Mouse (Mus musculus) MEL (cell line): ENCODE results near the gene Tctn3. TPM values are rescaled to one million over a fixed set of nuclear protein-coding genes. Genes with fewer than 3 reads are reported as not detected.

ENCODE experiments used
- DNase-seq: peaks from one replicate; pipeline ENCODE4 v3.0.0; 2011; ENCODE audit warnings: low read depth, low spot score
- H3K27ac ChIP-seq: 2 replicates; pipeline ENCODE4 v1.5.1; 2012; ENCODE audit warnings: low read depth, mild to moderate bottlenecking, control low read depth, low read length, moderate library complexity; ENCODE audit not compliant: control insufficient read depth
- H3K27me3 ChIP-seq, 2 experiments: fragments of 150-350 bp in 1 of 2; sonication (generic) in 1 of 2; 2 replicates each; pipeline ENCODE4 v1.6.1; 2012; ENCODE audit warnings: low read length in 2 of 2, mild to moderate bottlenecking in 2 of 2, improper control_type of control experiment in 1 of 2, moderate library complexity in 1 of 2; ENCODE audit not compliant: insufficient read depth in 2 of 2, control insufficient read depth in 1 of 2
- H3K36me3 ChIP-seq, 2 experiments: 2 replicates each; pipeline ENCODE4 v1.6.1; 2012 to 2014; ENCODE audit warnings: low read length in 2 of 2, improper control_type of control experiment in 1 of 2, inconsistent platforms in 1 of 2, mild to moderate bottlenecking in 1 of 2; ENCODE audit not compliant: insufficient read depth in 2 of 2, control insufficient read depth in 1 of 2
- H3K4me1 ChIP-seq, 2 experiments: fragments of 150-350 bp in 1 of 2; sonication (generic) in 1 of 2; 2 replicates each; pipeline ENCODE4 v1.6.1; 2012; ENCODE audit warnings: low read length in 2 of 2, improper control_type of control experiment in 1 of 2, mild to moderate bottlenecking in 1 of 2; ENCODE audit not compliant: insufficient read depth in 2 of 2, control insufficient read depth in 1 of 2
- H3K4me3 ChIP-seq, 2 experiments: fragments of 150-350 bp in 1 of 2; sonication (generic) in 1 of 2; 2 replicates each; pipeline ENCODE4 v1.5.1; 2012; ENCODE audit warnings: low read depth in 2 of 2, low read length in 2 of 2, mild to moderate bottlenecking in 2 of 2, moderate library complexity in 2 of 2, control low read depth in 1 of 2, improper control_type of control experiment in 1 of 2; ENCODE audit not compliant: control insufficient read depth in 1 of 2, insufficient read depth in 1 of 2
- H3K79me2 ChIP-seq: 2 replicates; pipeline ENCODE4 v1.6.1; 2012; ENCODE audit warnings: mild to moderate bottlenecking, low read length, moderate library complexity; ENCODE audit not compliant: control insufficient read depth, poor library complexity, insufficient read depth
- H3K9ac ChIP-seq: 2 replicates; pipeline ENCODE4 v1.6.1; 2012; ENCODE audit warnings: low read depth, mild to moderate bottlenecking, control low read depth, low read length, moderate library complexity; ENCODE audit not compliant: control insufficient read depth, poor library complexity, severe bottlenecking
- H3K9me3 ChIP-seq: fragments of 150-350 bp; sonication (generic); replicated peaks from 2 replicates; pipeline ENCODE4 v1.6.1; 2012; ENCODE audit warnings: mild to moderate bottlenecking, low read length, improper control_type of control experiment, moderate library complexity; ENCODE audit not compliant: insufficient read depth
- BHLHE40 ChIP-seq: IDR thresholded peaks from 2 replicates; pipeline ENCODE4 v1.6.1; 2012; ENCODE audit warnings: low read depth, mild to moderate bottlenecking, inconsistent platforms, low read length, improper control_type of control experiment, borderline replicate concordance
- EP300 ChIP-seq, 2 experiments: IDR thresholded peaks; 2 replicates each; pipeline ENCODE4 v1.6.1; 2011; ENCODE audit warnings: improper control_type of control experiment in 2 of 2, low read length in 2 of 2, low read depth in 1 of 2, mild to moderate bottlenecking in 1 of 2
- GABPA ChIP-seq: IDR thresholded peaks from 2 replicates; pipeline ENCODE4 v1.6.1; 2012; ENCODE audit warnings: low read depth, mild to moderate bottlenecking, inconsistent platforms, low read length, improper control_type of control experiment, moderate library complexity
- GATA1 ChIP-seq: IDR thresholded peaks from 2 replicates; pipeline ENCODE4 v1.6.1; 2011; ENCODE audit warnings: low read depth, low read length, improper control_type of control experiment
- JUND ChIP-seq: IDR thresholded peaks from 2 replicates; pipeline ENCODE4 v1.6.1; 2011; ENCODE audit warnings: low read depth, mild to moderate bottlenecking, improper control_type of control experiment, low read length
- MAX ChIP-seq: IDR thresholded peaks from 2 replicates; pipeline ENCODE4 v1.6.1; 2011; ENCODE audit warnings: low read length, improper control_type of control experiment
- MAZ ChIP-seq: IDR thresholded peaks from 2 replicates; pipeline ENCODE4 v1.6.1; 2012; ENCODE audit warnings: low read depth, mild to moderate bottlenecking, inconsistent platforms, low read length, improper control_type of control experiment
- MEF2A ChIP-seq: IDR thresholded peaks from 2 replicates; pipeline ENCODE4 v1.6.1; 2014; ENCODE audit warnings: low read depth, mild to moderate bottlenecking, inconsistent platforms, low read length, improper control_type of control experiment; ENCODE audit not compliant: poor library complexity, insufficient replicate concordance, severe bottlenecking; ENCODE audit errors: extremely low read depth
- MYB ChIP-seq: IDR thresholded peaks from 2 replicates; pipeline ENCODE4 v1.6.1; 2011; ENCODE audit warnings: mild to moderate bottlenecking, low read depth, low read length, improper control_type of control experiment
- NRF1 ChIP-seq: IDR thresholded peaks from 2 replicates; pipeline ENCODE4 v1.6.1; 2014; ENCODE audit warnings: low read depth, mild to moderate bottlenecking, inconsistent platforms, low read length, improper control_type of control experiment, moderate library complexity; ENCODE audit not compliant: poor library complexity, insufficient read depth, severe bottlenecking
- RAD21 ChIP-seq: IDR thresholded peaks from 2 replicates; pipeline ENCODE4 v1.6.1; 2011; ENCODE audit warnings: mild to moderate bottlenecking, low read depth, low read length, improper control_type of control experiment
- RCOR1 ChIP-seq: IDR thresholded peaks from 2 replicates; pipeline ENCODE4 v1.6.1; 2012; ENCODE audit warnings: low read depth, mild to moderate bottlenecking, inconsistent platforms, low read length, improper control_type of control experiment
- SMC3 ChIP-seq: IDR thresholded peaks from 2 replicates; pipeline ENCODE4 v1.6.1; 2011; ENCODE audit warnings: low read depth, low read length, improper control_type of control experiment
- TBP ChIP-seq: IDR thresholded peaks from 2 replicates; pipeline ENCODE4 v1.8.0; 2011; ENCODE audit warnings: low read depth, low read length, improper control_type of control experiment
- TCF12 ChIP-seq: IDR thresholded peaks from 2 replicates; pipeline ENCODE4 v1.6.1; 2014; ENCODE audit warnings: low read depth, mild to moderate bottlenecking, inconsistent platforms, low read length, improper control_type of control experiment, moderate library complexity
- UBTF ChIP-seq: IDR thresholded peaks from 2 replicates; pipeline ENCODE4 v1.6.1; 2012; ENCODE audit warnings: low read depth, mild to moderate bottlenecking, inconsistent platforms, low read length, improper control_type of control experiment, moderate library complexity, borderline replicate concordance; ENCODE audit not compliant: insufficient read depth
- USF2 ChIP-seq, 2 experiments: IDR thresholded peaks; 2 replicates each; pipeline ENCODE4 v1.6.1; 2011 to 2012; ENCODE audit warnings: improper control_type of control experiment in 2 of 2, low read length in 2 of 2, borderline replicate concordance in 1 of 2, inconsistent platforms in 1 of 2, low read depth in 1 of 2, mild to moderate bottlenecking in 1 of 2; ENCODE audit not compliant: insufficient read depth in 1 of 2
- ZC3H11A ChIP-seq: IDR thresholded peaks from 2 replicates; pipeline ENCODE4 v1.6.1; 2012; ENCODE audit warnings: low read depth, mild to moderate bottlenecking, inconsistent platforms, low read length, improper control_type of control experiment
- ZKSCAN1 ChIP-seq: IDR thresholded peaks from 2 replicates; pipeline ENCODE4 v1.6.1; 2012; ENCODE audit warnings: low read depth, mild to moderate bottlenecking, inconsistent platforms, low read length, improper control_type of control experiment, moderate library complexity
- ZMIZ1 ChIP-seq: IDR thresholded peaks from 2 replicates; pipeline ENCODE4 v1.6.1; 2012; ENCODE audit warnings: low read depth, mild to moderate bottlenecking, inconsistent platforms, low read length, improper control_type of control experiment, moderate library complexity
- polyA plus RNA-seq, 2 experiments: library from polyadenylated mRNA; stranded (reverse) in 1 of 2; unstranded in 1 of 2; fragments of >175 nt in 1 of 2; fragments of >200 nt in 1 of 2; gene quantifications; 2 replicates each; pipeline versions ENCODE4 v1.2.1 to v1.2.4; 2012; ENCODE audit warnings: low replicate concordance in 2 of 2, low read depth in 1 of 2; ENCODE audit not compliant: insufficient read length in 2 of 2, insufficient read depth in 1 of 2, missing spikeins in 1 of 2
- total RNA-seq: library from RNA; depleted of rRNA; stranded (reverse); fragments of 300-350 nt; gene quantifications from 2 replicates; pipeline ENCODE4 v1.2.3, GENCODE M21; 2012

Tctn3 gene
- total and polyA plus RNA-seq, 3 experiments = 3.6 to 6.2 TPM; not detected in 1

DNA sequence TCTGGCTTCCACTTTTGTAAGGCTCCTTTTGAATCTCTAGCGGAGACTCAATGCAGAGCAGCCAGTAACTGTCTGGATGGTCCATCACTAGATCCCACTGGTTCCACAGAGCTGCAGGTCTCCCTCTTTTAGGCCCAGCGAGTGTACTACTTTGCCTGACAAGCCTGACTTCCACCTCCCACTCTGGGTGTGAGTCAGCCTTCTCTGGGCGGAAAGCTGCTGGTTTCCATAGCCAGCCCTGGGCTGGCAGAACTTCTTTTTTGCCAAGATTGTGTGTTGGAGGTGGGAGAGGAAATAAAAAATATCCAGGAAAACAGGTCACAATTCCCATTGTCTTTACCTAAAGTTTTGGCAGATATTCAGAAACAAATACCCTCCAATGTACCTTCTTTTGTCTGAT is 18.1 kb upstream of the Tctn3 start:
- Histone ChIP-seq H3K79me2 (no peaks in the 10 kb centered on the region), H3K4me1 (peaks cover 0 to 3% of the 10 kb centered on the region in 2 experiments; a peak in 1 of 4 replicates), H3K36me3 (no peaks in the 10 kb centered on the region; a peak in 1 of 4 replicates), H3K27ac (no peak overlapping the region), H3K9me3 (no peaks in the 10 kb centered on the region), H3K27me3 (no peaks in the 10 kb centered on the region; a peak in 3 of 4 replicates), H3K4me3 (no peak overlapping the region), H3K9ac (no peak overlapping the region)
- peak; percentile 13 for DNase-seq
- peak; percentile 88 for TF ChIP-seq TBP
- no peak for TF ChIP-seq RAD21

DNA sequence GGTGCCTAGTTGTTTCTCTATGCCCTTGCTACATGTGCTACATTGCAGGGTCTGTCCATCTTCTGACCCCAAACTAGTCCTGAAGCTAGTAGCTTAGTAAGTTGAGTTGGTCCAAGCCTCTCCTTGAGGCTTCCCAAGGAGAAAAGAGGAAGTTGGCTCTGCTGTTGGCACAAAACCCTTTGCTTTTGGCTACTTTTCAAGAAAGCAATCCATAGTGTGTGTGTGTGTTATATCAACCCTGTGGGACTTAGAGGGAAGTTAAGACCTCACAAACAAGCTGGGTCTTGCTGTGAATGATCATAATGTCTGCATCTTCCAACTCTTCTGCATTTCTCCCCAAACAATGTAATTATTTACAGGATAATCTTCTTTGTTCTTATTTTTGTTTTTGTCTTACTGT is 16.9 kb upstream of the Tctn3 start:
- no peak overlapping the region for H3K9ac ChIP-seq
- no peaks in the 10 kb centered on the region; a peak in 3 of 4 replicates for H3K27me3 ChIP-seq
- H3K9me3 ChIP-seq = no peaks in the 10 kb centered on the region
- peaks cover 0 to 3% of the 10 kb centered on the region in 2 experiments; a peak in 1 of 4 replicates for H3K4me1 ChIP-seq
- H3K36me3 ChIP-seq = no peaks in the 10 kb centered on the region; a peak in 1 of 4 replicates
- TF ChIP-seq ZC3H11A = no peak
- no peak for TF ChIP-seq JUND
- TF ChIP-seq RCOR1 = no peak
- no peak for TF ChIP-seq SMC3
- no peak for TF ChIP-seq RAD21
- TF ChIP-seq BHLHE40 = no peak
- TF ChIP-seq MAX = no peak
- no peak for TF ChIP-seq UBTF
- no peak for TF ChIP-seq MAZ
- TF ChIP-seq MEF2A = no peak
- TF ChIP-seq EP300 (IDR thresholded peaks at IDR 0.05; ENCODE audit: low read depth in 1 of 2, low read length in 2 of 2) = no peak
- no peak for TF ChIP-seq NRF1
- no peak for TF ChIP-seq ZKSCAN1
- TF ChIP-seq GABPA = no peak
- no peak for TF ChIP-seq MYB
- no peak for TF ChIP-seq USF2 (IDR thresholded peaks at IDR 0.05; ENCODE audit: borderline replicate concordance in 1 of 2, insufficient read depth in 1 of 2, low read depth in 1 of 2, low read length in 2 of 2)
- no peak for TF ChIP-seq TCF12
- no peak for TF ChIP-seq GATA1
- TF ChIP-seq ZMIZ1 = no peak
- no peak overlapping the region for H3K27ac ChIP-seq
- H3K79me2 ChIP-seq = no peaks in the 10 kb centered on the region
- no peak overlapping the region for H3K4me3 ChIP-seq
- peak; percentile 66 for DNase-seq
